Mouse (Mus musculus): ENCODE data around the gene Cd320. TPM values are rescaled to one million over a fixed set of nuclear protein-coding genes. Genes with fewer than 3 reads are reported as not detected.
"Not testable (repeated sequence)": the region's sequence is repeated elsewhere in the genome, so short reads cannot be mapped to it uniquely, and the experiment has no call there.

Cd320 gene
- total RNA-seq, 1 experiment from 2014 or later = 31.5 TPM

DNA sequence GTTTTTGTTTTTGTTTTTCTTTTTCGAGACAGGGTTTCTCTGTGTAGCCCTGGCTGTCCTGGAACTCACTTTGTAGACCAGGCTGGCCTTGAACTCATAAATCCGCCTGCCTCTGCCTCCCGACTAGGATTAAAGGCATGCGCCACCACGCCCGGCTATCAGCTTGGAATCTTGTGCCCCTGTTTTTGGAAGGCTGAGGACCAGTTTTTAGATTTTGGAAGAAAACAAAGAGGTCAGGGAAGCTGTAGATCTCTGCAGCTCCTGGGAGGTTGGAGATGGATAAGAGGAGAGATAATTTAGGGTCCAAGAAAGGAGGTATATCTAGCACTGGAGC, 17.9 kb upstream of the Cd320 start:
- not testable (repeated sequence) for DNase-seq

DNA sequence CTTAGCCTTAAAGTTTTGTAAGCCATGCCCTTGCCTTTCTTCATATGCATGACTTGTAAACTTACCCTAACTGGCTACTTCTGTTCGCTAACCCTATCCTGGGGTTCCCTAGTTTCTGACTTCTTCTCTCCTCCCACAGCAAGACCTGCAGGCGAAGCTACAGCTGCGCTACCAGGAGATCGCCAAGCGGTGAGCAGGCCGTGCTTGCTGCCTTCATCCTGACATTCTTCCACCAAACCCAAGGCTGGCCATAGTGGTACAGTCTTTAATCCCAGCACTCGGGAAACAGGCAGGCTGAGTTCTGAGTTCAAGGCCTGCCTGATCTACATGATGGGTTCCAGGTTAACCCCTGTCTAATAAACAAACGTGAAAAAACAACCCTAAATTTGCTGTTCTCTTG, 17.4 kb upstream of the Cd320 start:
- no peak for DNase-seq

DNA sequence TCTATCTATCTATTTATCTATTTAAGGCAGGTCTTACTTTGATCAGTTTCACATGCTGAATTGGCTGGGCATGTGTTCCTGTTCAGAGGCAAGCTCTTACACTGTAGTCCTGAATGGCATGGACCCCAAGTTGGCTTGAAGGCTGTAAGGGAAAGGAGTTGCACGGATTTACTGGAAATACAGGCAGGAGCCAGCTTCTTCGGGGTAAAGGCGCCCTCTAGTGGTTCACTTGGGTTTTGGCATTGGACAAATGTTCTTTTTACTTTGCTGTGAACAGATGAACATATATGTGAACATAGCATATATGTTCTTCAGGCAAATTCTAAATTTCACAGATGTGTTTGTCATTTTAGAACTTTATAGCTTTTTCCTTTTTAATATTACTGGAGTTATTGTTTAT, 16.0 kb upstream of the Cd320 start:
- peak; percentile 87 for DNase-seq

DNA sequence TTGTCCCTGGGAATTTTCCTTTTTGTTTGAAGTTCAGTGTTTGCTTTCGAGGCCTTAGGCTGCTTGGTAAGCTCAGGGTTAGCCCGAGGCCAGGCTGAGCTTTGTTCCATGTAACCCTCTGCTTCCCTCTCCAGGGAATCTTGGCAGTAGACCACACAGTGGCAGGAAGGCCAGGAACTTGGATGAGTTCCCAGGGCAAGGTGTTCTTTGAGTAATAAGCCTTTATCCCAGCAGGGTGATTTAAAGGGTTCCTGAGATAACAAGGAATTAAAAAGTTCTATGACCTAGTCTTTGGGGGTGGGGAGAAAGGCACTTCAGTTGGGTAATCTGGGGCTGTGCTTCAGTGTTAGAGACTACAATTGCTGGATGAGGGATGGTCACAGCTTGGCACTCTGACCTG, 14.0 kb upstream of the Cd320 start:
- DNase-seq = peak; percentile 93

DNA sequence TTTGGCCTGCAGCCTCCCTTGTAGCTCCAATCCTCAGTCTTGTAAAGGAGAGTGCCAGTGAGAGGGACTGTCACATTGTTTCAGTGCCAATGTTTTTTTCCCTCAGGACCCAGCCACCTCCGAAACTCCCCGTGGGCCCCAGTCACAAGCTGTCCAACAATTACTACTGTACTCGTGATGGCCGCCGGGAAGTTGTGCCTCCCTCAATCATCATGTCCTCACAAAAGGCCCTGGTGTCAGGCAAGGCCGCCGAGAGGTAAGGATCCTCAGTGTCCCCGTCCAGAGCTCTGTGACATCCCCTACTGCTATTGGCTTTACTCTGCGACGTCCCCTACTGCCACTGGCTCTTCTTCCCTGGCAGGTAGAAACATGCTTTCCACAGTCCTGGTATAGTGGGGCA, 13.3 kb upstream of the Cd320 start:
- DNase-seq = no peak

DNA sequence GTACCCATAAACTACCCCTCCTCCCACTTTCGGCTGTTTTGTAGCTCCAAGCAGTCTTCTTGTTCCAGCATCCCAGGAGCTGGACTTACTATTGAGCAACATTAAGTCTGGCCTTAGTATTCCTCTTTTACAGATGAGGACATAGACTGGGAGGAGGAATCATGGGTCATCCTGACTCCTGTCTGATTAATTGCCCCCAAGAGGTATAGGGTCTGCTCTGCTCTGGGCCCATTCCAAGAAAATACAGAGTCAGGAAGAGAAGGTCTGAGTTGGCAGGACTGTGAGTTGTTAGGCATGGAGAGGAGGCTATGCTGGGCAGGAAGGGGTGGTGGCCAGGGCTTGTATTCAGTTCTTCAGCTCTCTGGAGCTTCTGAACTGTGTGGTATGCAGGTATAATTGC, 1.3 kb downstream of the Cd320 start:
- DNase-seq = no peak

DNA sequence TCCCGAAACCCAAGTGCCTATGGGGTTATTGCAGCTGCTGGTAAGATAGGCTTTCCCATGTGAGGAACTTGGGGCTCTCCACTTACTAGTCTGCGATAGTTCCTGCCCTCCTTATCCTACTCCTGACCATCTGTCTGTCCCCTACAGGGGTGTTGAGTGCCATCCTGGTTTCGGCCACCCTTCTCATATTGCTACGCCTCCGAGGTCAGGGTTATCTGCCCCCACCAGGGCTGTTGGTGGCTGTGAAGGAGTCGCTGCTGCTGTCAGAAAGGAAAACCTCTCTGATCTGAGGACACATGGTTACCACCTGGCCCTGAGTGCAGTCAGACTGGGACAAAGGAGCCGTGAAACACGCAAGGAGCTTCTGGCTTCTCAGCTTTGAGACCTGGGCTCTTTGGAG, 5.2 kb downstream of the Cd320 start:
- DNase-seq = no peak

DNA sequence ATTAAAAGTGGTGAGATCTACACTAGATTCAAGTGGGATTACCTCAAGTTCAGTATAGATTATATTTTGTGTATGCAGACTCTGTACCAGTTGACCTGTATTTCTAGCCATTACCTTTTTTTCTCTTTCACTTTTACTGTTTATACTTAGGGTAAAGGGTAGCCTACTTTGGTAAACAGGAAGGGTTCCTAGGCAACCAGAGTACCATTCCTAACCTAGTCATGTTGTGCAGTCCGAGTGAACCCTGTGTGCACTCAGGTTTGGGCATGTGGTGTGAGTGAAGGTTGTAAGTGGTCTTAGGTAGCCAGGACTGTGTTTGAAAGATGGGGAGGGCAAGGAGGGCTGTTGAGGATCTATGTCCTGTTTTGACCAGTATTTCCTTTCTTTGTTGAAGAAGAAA, 8.4 kb downstream of the Cd320 start:
- no peak for DNase-seq

DNA sequence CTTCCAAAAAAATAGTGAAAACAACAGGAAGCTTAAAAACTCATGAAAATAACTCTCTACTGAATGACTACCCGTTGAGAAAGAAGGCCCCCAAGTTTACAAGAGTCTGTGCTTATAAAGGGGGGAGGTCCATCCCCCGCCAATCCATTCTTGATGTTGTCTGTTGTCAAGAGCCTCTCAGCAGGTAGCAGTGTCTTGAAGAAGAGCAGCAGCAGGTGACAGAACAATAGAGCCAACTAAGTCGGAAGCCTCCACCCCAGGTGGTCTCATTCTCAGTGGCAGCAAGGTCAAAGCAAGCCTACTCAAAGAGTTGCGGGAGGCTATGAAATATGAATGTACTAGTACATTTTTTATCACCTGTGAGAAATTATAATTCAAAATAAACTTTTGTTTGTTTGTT, 14.9 kb downstream of the Cd320 start:
- no peak for DNase-seq

DNA sequence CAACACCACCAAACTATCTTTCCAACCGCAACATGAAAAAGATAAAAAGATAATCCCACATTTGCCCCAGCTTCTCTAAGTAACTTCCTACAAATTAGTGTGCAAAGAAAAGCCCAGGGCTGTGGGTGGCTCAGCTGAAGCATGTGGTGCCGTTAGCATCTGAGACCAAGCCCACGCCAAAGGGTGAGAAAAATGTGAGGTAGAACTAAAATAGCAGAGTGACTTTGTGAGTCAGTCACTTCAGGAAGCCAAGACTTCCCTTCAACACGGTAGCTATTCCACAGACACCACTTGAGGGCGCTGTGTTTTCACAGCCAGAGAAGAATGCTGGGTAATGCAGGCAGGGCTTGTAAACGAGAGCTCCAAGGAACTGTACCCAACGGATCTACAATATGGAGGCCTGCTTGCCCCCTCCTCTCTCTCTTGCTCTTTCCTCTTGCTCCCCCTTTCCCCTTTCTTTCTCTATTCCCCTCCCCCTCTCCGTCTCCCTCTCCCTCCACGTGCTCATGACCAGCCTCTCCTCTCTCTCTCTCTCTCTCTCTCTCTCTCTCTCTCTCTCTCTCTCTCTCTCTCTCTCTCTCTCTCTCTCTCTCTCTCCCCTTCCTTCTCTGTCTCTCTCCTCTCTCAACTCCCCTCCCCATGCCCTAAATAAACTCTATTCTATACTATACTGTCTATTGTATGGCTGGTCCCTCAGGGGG, 22.6 kb downstream of the Cd320 start:
- peak; percentile 84 for DNase-seq

DNA sequence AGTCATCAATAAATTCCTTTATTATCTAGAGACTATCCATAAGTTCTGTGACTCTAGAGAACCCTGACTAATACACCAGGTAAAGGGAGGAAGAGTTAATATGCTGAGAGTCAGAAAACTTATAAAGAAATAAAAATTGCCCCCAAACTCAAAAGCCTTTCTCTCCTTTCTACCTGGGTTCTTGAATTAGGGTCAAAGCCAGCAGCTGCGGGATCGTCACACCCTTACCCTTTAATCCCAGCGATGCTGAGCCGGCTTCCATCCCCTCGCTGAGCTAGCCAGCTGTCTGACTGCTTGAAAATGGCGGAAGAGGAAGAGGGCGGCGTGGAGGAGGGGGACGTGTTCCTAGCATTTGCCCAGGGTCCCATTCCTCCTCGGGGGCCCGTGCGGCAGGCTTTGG, 30.6 kb downstream of the Cd320 start, which contains the start of gene Gm7029:
Gene Gm7029 (plus strand): TSS at position 301 of the 400 bp plus-strand sequence.
- DNase-seq = not testable (repeated sequence)

DNA sequence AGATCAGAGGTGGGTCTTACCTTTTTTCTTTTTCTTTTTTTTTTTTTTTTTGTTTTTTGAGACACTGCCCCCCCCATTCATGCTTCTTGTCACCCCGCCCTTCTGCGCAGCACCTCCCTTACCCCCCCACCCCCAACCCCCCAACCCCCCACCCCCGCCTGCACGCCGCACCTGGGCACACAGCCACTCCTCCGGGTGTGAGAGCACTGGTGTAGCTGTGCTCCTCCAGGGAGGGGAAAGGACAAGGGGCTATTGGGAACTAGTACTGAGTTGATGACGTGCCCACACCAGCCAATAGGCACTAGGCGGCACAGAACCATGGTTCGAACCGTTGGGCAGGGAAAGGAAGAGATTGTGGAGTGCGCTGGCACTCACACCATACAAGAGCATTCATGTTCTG, 31.5 kb downstream of the Cd320 start:
- no peak for DNase-seq

DNA sequence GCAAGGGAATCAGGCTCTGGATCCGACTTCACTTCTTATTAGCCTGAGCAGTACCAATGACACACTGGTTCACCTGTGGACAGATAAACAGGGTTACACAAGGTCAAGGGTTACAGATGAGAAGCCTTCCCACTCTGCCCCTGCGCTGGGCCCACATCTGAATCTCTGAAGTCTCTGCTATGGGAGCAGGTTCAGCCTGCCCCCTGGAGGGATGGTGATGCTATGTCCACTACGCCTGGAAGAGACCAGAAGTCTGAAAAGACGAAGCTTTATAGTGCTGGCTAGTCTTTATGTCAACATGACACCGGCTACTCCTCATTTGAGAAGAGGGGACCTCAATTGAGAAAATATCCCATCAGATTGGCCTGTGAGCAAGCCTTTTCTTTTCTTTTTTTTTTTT, 32.9 kb downstream of the Cd320 start:
- peak; percentile 48 for DNase-seq

DNA sequence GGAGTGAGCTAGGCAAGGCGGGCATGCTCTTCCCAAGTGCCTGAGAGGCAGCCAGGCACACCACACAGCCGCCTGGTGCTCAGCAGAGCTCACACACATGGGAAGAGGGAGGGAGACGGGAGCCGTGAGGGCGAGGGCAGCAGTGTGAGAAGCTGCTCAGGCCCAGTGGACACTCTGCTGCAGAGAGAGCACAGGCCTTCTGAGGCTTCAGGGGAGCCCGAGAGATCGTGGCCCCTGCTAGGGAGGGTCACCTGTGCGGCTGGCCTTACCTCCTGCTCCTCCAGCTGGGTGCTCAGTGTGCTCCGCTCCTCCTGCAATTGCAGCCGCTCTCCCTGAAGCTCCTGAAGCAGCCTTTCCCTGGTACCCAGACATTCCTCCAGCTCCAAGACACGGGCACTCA, 41.4 kb downstream of the Cd320 start:
- not testable (repeated sequence) for DNase-seq

DNA sequence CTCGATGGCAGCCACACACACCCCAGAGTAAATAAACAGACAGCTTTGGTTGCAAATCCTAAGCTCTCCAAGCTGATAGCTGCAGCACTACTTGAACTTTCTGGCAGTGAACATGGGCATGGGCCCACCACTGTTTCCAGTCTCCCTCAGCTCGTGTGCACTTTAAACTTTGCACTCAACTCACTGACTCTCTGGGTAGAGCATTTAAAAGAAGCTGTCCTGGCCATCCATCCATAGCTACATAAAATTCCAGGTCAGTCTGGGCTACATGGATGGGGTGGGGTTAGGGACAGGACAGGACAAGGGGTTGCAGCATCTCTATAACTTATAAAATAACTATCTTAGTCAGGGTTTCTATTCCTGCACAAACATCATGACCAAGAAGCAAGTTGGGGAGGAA, 44.9 kb downstream of the Cd320 start:
- not testable (repeated sequence) for DNase-seq

DNA sequence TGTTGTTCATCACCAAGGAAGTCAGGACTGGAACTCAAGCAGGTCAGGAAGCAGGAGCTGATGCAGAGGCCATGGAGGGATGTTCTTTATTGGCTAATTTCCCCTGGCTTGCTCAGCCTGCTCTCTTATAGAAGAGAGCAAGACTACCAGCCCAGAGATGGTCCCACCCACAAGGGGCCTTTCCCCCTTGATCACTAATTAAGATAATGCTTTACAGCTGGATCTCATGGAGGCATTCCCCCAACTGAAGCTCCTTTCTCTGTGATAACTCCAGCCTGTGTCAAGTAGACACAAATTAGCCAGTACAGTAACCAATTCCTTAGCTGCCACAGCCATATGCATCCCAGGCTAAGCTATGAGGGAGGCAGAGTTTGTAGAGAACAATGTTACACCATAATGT, 45.3 kb downstream of the Cd320 start:
- DNase-seq = not testable (repeated sequence)

DNA sequence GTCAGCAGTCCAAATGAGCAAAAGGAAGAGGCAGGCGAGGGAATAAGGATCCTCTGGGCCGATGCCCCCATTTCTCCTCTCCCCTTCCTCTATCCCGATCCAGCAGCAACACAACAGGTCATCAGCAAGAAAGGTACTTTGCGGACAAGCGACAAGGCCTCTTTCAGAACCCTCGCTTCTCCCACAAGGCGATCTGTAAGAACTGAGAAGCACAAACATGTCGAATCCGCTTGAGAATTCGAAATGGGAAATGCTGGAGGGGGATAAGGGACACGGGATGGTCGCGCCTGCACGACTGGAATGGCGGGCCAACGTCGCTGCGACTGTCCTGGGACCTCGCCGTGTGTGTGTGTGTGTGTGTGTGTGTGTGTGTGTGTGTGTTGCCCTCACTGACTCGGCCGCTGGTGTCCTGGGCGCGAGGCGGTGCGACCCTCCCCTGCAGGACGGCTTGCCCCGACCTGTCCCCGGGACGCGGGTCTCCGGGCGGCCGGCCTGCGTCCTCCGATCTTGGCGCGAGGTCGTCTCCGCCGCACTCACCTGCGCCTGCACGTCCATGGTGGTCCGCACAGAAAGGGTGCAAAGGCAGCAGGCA, 47.1 kb downstream of the Cd320 start:
- not testable (repeated sequence) for DNase-seq

DNA sequence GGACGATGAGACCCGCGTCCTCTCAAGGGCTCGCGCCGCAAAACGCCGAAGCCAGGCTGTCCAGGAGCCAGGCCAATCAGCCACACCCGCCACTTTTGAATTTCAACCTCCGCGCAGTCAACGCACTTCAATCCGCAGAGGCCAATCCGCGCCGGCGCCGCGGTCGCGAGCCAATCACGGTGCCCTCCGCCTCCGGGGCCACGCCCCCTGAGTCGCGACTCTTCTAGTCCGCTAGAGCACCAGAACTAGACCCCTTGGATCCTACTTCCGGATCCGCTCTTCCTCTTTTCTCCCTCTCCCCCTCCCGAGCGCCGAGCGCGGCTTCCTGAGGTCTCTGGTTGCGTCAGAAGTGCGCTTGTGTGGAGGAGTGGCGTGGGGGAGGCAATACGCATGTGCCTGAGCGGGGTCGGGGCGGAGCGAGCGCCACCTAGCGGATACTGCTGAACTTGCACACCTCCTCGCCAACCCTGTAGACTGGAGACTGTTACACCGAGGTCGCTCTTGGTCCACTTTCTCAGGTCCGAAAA, 47.7 kb downstream of the Cd320 start, which contains the start of gene Kifc1:
Gene Kifc1 (minus strand): TSS at position 129 of the 527 bp plus-strand sequence.
- peak; percentile 99 for DNase-seq

DNA sequence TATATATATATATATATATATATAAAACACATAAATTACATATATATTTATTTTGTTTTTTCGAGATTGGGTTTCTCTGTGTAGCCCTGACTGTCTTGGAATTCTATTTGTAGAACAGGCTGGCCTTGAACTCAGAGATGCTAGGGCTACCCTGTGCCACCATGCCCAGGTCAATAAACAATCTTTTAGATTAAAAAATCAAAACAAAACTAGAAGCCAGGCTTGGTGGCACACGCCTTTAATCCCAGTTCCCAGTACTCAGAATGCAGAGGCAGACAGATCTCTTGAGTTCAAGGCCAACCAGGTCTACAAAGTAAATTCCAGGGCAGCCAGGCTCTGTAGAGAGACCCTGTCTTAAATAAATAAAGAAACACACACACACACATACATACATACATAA, 48.5 kb downstream of the Cd320 start:
- no peak for DNase-seq

DNA sequence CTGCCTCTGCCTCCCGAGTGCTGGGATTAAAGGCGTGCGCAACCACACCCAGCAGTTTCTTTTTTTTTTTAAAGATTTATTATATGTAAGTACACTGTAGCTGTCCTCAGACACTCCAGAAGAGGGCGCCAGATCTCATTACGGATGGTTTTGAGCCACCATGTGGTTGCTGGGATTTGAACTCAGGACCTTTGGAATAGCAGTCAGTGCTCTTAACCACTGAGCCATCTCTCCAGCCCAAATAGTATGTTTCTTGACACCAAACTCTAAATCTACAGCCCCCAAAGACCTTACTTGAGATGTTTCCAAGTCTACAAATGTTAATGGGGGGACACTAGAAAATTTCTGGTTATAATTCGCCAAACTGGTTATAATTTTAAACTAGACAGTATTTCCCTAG, 49.0 kb downstream of the Cd320 start:
- DNase-seq = not testable (repeated sequence)

DNA sequence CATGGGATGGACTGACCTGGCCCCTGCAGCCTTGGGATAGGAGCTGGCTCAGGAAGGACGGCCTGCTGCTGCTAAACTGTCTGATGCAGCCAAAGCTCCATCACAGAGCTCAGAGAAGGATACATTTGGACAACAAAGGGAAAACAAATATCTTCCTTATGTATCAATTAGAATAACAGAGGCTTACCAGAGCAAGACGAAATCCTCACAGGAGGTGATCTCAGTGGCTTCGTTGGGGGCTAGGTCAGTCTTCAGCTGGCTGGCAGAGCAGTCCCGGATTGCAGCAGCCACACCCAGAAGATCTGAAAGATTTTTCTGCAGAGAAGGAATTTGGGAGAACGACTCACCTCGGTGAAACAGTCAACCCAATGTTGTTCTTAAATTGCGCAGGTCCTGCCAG, 49.5 kb downstream of the Cd320 start:
- no peak for DNase-seq

DNA sequence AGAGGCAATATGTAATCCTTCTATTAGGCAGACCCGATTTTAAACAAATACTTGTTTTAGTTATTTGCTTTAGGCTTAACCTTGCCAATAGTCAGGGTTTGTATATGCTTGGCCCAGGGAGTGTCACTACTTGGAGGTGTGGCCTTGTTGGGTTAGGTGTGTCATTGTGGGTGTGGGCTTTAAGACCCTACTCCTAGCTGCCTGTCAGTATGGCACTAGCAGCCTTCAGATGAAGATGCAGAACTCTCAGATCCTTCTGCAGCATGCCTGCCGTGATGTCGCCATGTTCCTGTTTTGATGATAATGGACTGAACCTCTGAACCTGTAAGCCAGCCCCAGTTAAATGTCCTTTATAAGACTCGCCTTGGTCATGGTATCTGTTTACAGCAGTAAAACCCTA, 50.1 kb downstream of the Cd320 start:
- not testable (repeated sequence) for DNase-seq

DNA sequence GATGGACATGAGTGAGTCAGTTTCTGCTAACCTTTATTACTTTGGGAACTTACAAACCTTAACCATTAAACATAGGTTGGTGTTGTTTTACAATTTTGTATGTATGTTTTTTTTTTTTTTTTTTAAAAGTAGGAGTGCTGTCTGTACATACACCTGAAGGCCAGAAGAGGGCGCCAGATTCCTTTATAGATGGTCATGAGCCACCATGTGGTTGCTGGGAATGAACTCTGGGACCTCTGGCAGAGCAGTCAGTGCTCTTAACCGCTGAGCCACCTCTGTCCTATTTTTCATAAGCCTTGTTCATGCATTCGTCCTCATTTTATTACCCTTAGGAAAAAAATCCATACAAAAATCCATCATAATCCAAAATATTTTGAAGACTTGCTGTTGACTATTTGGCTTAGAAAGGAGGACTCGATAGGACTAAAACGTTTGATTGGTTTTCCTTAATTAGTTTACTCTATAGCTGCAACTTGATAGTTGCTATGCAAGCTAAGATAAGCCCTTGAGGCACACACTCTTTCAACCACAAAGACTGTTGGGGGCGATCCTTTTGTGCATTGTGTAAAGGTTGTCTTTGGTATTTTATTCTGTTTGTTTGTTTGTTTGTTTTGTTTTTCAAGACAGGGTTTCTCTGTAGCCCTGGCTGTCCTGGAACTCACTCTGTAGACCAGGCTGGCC, 54.4 kb downstream of the Cd320 start:
- DNase-seq = peak; percentile 72

Data from adrenal gland, postnatal 14 days (tissue).